Mouse (Mus musculus): ENCODE measurements at regions not wholly inside any gene's neighbourhood (a gene's known extent, or its start where the extent isn't known, plus 50 kb on each side); places are given as distances from the start of the nearest gene placed in this dataset.
A peak's percentile ranks its signal among the peaks of the same experiment; 100 is the strongest.

- WGBS: 51% methylated on average over 6 of the region's 6 CpGs
- H3K4me1 ChIP-seq (ENCODE audit: control insufficient read depth, insufficient read depth, low read length): no peaks in the 10 kb centered on the region
- H3K27ac ChIP-seq (replicated peaks; ENCODE audit: low read depth, low read length): no peak overlapping the region
- peak; percentile 23; the same call in 1 of the 2 replicates for ATAC-seq (ENCODE audit: low read depth)
- H3K36me3 ChIP-seq (ENCODE audit: control insufficient read depth, insufficient read depth, low read length): no peaks in the 10 kb centered on the region
- no peak overlapping the region for H3K9ac ChIP-seq (ENCODE audit: low read depth, low read length)
- H3K4me3 ChIP-seq (ENCODE audit: low read depth, low read length): no peak overlapping the region
- H3K27me3 ChIP-seq (replicated peaks; ENCODE audit: control insufficient read depth, insufficient read depth, low read length): no peaks in the 10 kb centered on the region
- H3K4me2 ChIP-seq (ENCODE audit: low read depth, low read length): no peak overlapping the region
- H3K9me3 ChIP-seq (ENCODE audit: control insufficient read depth, low read length): no peaks in the 10 kb centered on the region
- peak; percentile 65 for DNase-seq (ENCODE audit: low spot score)
Observed at GRCm38 (mm10) chr7:75371991-75372390, 62.9 kb upstream of the Sv2b start.

- no peak overlapping the region for H3K27ac ChIP-seq (replicated peaks; ENCODE audit: low read depth, low read length)
- 47% methylated on average over 10 of the region's 10 CpGs for WGBS
Observed at GRCm38 (mm10) chr7:75372892-75373444, 63.9 kb upstream of the Sv2b start.

GRCm38 (mm10) chr7:75374506-75374905 is 65.4 kb upstream of the Sv2b start:
- Histone ChIP-seq H3K27me3 (replicated peaks; ENCODE audit: control insufficient read depth, insufficient read depth, low read length) (no peaks in the 10 kb centered on the region), H3K9me3 (ENCODE audit: control insufficient read depth, low read length) (no peaks in the 10 kb centered on the region), H3K27ac (replicated peaks; ENCODE audit: low read depth, low read length) (no peak overlapping the region), H3K9ac (ENCODE audit: low read depth, low read length) (no peak overlapping the region), H3K4me3 (ENCODE audit: low read depth, low read length) (no peak overlapping the region), H3K4me2 (ENCODE audit: low read depth, low read length) (no peak overlapping the region), H3K4me1 (ENCODE audit: control insufficient read depth, insufficient read depth, low read length) (no peaks in the 10 kb centered on the region), H3K36me3 (ENCODE audit: control insufficient read depth, insufficient read depth, low read length) (no peaks in the 10 kb centered on the region)
- no peak for ATAC-seq (ENCODE audit: low read depth)
- no peak for DNase-seq (ENCODE audit: low spot score)
- 72% methylated on average over 6 of the region's 6 CpGs for WGBS

More at GRCm38 (mm10) chr7:75372892-75373444, 63.9 kb upstream of the Sv2b start:
- H3K27me3 ChIP-seq (replicated peaks; ENCODE audit: control insufficient read depth, insufficient read depth, low read length): no peaks in the 10 kb centered on the region
- no peak overlapping the region for H3K9ac ChIP-seq (ENCODE audit: low read depth, low read length)
- no peaks in the 10 kb centered on the region for H3K9me3 ChIP-seq (ENCODE audit: control insufficient read depth, low read length)
- H3K36me3 ChIP-seq (ENCODE audit: control insufficient read depth, insufficient read depth, low read length): no peaks in the 10 kb centered on the region
- DNase-seq (ENCODE audit: low spot score) (no peak), ATAC-seq (ENCODE audit: low read depth) (no peak)
- H3K4me2 ChIP-seq (ENCODE audit: low read depth, low read length): no peak overlapping the region
- no peak overlapping the region for H3K4me3 ChIP-seq (ENCODE audit: low read depth, low read length)
- no peaks in the 10 kb centered on the region for H3K4me1 ChIP-seq (ENCODE audit: control insufficient read depth, insufficient read depth, low read length)

- no peak overlapping the region for H3K4me2 ChIP-seq (ENCODE audit: low read depth, low read length)
- WGBS: 77% methylated on average over 3 of the region's 3 CpGs
- no peak overlapping the region for H3K9ac ChIP-seq (ENCODE audit: low read depth, low read length)
- no peak overlapping the region for H3K27ac ChIP-seq (replicated peaks; ENCODE audit: low read depth, low read length)
- H3K27me3 ChIP-seq (replicated peaks; ENCODE audit: control insufficient read depth, insufficient read depth, low read length): no peaks in the 10 kb centered on the region
- no peak for ATAC-seq (ENCODE audit: low read depth)
- H3K4me3 ChIP-seq (ENCODE audit: low read depth, low read length): no peak overlapping the region
- H3K4me1 ChIP-seq (ENCODE audit: control insufficient read depth, insufficient read depth, low read length): no peaks in the 10 kb centered on the region
- no peaks in the 10 kb centered on the region for H3K9me3 ChIP-seq (ENCODE audit: control insufficient read depth, low read length)
- H3K36me3 ChIP-seq (ENCODE audit: control insufficient read depth, insufficient read depth, low read length): no peaks in the 10 kb centered on the region
- DNase-seq (ENCODE audit: low spot score): no peak
Observed at GRCm38 (mm10) chr7:75379595-75379994, 70.5 kb upstream of the Sv2b start.

- Histone ChIP-seq H3K9me3 (ENCODE audit: control insufficient read depth, low read length) (no peaks in the 10 kb centered on the region), H3K9ac (ENCODE audit: low read depth, low read length) (no peak overlapping the region), H3K4me3 (ENCODE audit: low read depth, low read length) (no peak overlapping the region), H3K36me3 (ENCODE audit: control insufficient read depth, insufficient read depth, low read length) (no peaks in the 10 kb centered on the region), H3K27ac (replicated peaks; ENCODE audit: low read depth, low read length) (no peak overlapping the region), H3K27me3 (replicated peaks; ENCODE audit: control insufficient read depth, insufficient read depth, low read length) (no peaks in the 10 kb centered on the region), H3K4me1 (ENCODE audit: control insufficient read depth, insufficient read depth, low read length) (no peaks in the 10 kb centered on the region), H3K4me2 (ENCODE audit: low read depth, low read length) (no peak overlapping the region)
- DNase-seq (ENCODE audit: low spot score): peak; percentile 45
- peak; percentile 60; the same call in 1 of the 2 replicates for ATAC-seq (ENCODE audit: low read depth)
- WGBS: 62% methylated on average over 8 of the region's 8 CpGs
Observed at GRCm38 (mm10) chr7:75384506-75384911, 70.8 kb upstream of the Akap13 start.

- H3K4me1 ChIP-seq (ENCODE audit: control insufficient read depth, insufficient read depth, low read length): no peaks in the 10 kb centered on the region
- H3K27ac ChIP-seq (replicated peaks; ENCODE audit: low read depth, low read length): no peak overlapping the region
- 72% methylated on average over 1 of the region's 1 CpGs for WGBS
- H3K27me3 ChIP-seq (replicated peaks; ENCODE audit: control insufficient read depth, insufficient read depth, low read length): no peaks in the 10 kb centered on the region
- DNase-seq (ENCODE audit: low spot score) (no peak), ATAC-seq (ENCODE audit: low read depth) (no peak)
- no peak overlapping the region for H3K4me2 ChIP-seq (ENCODE audit: low read depth, low read length)
- H3K4me3 ChIP-seq (ENCODE audit: low read depth, low read length): no peak overlapping the region
- no peaks in the 10 kb centered on the region for H3K36me3 ChIP-seq (ENCODE audit: control insufficient read depth, insufficient read depth, low read length)
- H3K9ac ChIP-seq (ENCODE audit: low read depth, low read length): no peak overlapping the region
- no peaks in the 10 kb centered on the region for H3K9me3 ChIP-seq (ENCODE audit: control insufficient read depth, low read length)
Observed at GRCm38 (mm10) chr7:75387033-75387432, 68.3 kb upstream of the Akap13 start.

- Histone ChIP-seq H3K36me3 (ENCODE audit: control insufficient read depth, insufficient read depth, low read length) (no peaks in the 10 kb centered on the region), H3K9me3 (ENCODE audit: control insufficient read depth, low read length) (no peaks in the 10 kb centered on the region), H3K4me2 (ENCODE audit: low read depth, low read length) (no peak overlapping the region), H3K27ac (replicated peaks; ENCODE audit: low read depth, low read length) (no peak overlapping the region), H3K4me1 (ENCODE audit: control insufficient read depth, insufficient read depth, low read length) (no peaks in the 10 kb centered on the region), H3K27me3 (replicated peaks; ENCODE audit: control insufficient read depth, insufficient read depth, low read length) (no peaks in the 10 kb centered on the region), H3K4me3 (ENCODE audit: low read depth, low read length) (no peak overlapping the region), H3K9ac (ENCODE audit: low read depth, low read length) (no peak overlapping the region)
- WGBS: 72% methylated on average over 6 of the region's 6 CpGs
- ATAC-seq (ENCODE audit: low read depth) (no peak), DNase-seq (ENCODE audit: low spot score) (no peak)
Observed at GRCm38 (mm10) chr7:75387821-75388431, 67.4 kb upstream of the Akap13 start.

- WGBS: 90% methylated on average over 3 of the region's 3 CpGs
- H3K4me2 ChIP-seq (ENCODE audit: low read depth, low read length): no peak overlapping the region
- ATAC-seq (ENCODE audit: low read depth) (no peak), DNase-seq (ENCODE audit: low spot score) (no peak)
- no peaks in the 10 kb centered on the region for H3K36me3 ChIP-seq (ENCODE audit: control insufficient read depth, insufficient read depth, low read length)
- H3K4me1 ChIP-seq (ENCODE audit: control insufficient read depth, insufficient read depth, low read length): no peaks in the 10 kb centered on the region
- no peaks in the 10 kb centered on the region for H3K27me3 ChIP-seq (replicated peaks; ENCODE audit: control insufficient read depth, insufficient read depth, low read length)
- no peak overlapping the region for H3K4me3 ChIP-seq (ENCODE audit: low read depth, low read length)
- H3K9me3 ChIP-seq (ENCODE audit: control insufficient read depth, low read length): no peaks in the 10 kb centered on the region
- H3K9ac ChIP-seq (ENCODE audit: low read depth, low read length): no peak overlapping the region
- no peak overlapping the region for H3K27ac ChIP-seq (replicated peaks; ENCODE audit: low read depth, low read length)
Observed at GRCm38 (mm10) chr7:75390162-75390561, 65.2 kb upstream of the Akap13 start.

- Histone ChIP-seq H3K27ac (replicated peaks; ENCODE audit: low read depth, low read length) (no peak overlapping the region), H3K9me3 (ENCODE audit: control insufficient read depth, low read length) (no peaks in the 10 kb centered on the region), H3K9ac (ENCODE audit: low read depth, low read length) (no peak overlapping the region), H3K27me3 (replicated peaks; ENCODE audit: control insufficient read depth, insufficient read depth, low read length) (no peaks in the 10 kb centered on the region), H3K4me3 (ENCODE audit: low read depth, low read length) (no peak overlapping the region), H3K4me1 (ENCODE audit: control insufficient read depth, insufficient read depth, low read length) (no peaks in the 10 kb centered on the region), H3K36me3 (ENCODE audit: control insufficient read depth, insufficient read depth, low read length) (no peaks in the 10 kb centered on the region), H3K4me2 (ENCODE audit: low read depth, low read length) (no peak overlapping the region)
- no peak for DNase-seq (ENCODE audit: low spot score)
- WGBS: 59% methylated on average over 3 of the region's 3 CpGs
- no peak for ATAC-seq (ENCODE audit: low read depth)
Observed at GRCm38 (mm10) chr7:75392783-75393182, 62.6 kb upstream of the Akap13 start.

Measured in embryonic facial prominence, embryonic 14.5 days (tissue).